Mouse (Mus musculus): ENCODE data around the gene Rd3l.
A peak's percentile ranks its signal among the peaks of the same experiment; 100 is the strongest.

Gene Rd3l

DNA sequence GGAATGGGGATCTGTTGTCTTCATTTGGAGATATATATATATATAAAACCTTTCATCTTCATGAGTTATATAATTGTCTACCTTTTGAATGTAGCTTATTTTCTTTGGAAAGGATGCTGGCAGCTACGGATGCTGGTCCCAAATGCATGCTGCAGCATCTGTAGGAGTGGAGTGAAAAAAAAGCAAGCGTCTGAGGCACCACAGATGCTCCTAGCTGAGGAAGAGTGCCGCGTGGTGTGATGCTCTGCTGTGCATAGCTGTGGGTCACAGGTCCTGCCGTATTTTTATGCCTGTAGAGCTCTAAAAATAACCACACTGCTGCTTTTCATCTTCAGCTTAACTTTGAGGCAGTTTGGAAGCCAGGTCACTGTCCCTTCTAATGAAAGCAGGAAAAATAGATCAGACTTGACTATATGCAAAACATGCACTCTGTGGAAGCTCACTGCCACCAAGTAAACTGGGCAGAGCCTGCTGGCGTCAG lies at the start of gene Rd3l:
Gene Rd3l, minus strand, starts transcription at position 431 of the 481 bp plus-strand sequence.
- DNase-seq (ENCODE audit: low read depth): no peak

DNA sequence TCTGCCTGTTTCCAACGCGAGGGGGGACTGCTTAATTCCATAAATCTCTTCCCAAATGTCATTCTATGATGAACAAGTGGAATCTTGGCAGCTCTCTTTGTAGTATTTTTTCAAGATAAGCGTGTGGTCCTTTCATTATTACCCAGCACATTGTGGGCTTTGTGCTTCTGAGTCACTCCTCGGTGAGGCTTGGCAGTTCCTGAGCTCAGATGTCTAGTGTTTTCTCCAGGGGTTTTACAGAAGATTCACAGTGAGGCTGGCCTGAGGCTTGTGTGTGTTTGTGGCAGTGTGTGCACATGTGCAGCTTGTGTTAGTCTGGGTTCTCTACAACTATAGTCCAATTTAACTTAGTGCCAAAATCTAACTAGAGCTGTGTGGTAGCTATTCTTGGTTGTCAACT lies 46.3 kb upstream of the Rd3l start:
- no peak for DNase-seq (ENCODE audit: low read depth)

DNA sequence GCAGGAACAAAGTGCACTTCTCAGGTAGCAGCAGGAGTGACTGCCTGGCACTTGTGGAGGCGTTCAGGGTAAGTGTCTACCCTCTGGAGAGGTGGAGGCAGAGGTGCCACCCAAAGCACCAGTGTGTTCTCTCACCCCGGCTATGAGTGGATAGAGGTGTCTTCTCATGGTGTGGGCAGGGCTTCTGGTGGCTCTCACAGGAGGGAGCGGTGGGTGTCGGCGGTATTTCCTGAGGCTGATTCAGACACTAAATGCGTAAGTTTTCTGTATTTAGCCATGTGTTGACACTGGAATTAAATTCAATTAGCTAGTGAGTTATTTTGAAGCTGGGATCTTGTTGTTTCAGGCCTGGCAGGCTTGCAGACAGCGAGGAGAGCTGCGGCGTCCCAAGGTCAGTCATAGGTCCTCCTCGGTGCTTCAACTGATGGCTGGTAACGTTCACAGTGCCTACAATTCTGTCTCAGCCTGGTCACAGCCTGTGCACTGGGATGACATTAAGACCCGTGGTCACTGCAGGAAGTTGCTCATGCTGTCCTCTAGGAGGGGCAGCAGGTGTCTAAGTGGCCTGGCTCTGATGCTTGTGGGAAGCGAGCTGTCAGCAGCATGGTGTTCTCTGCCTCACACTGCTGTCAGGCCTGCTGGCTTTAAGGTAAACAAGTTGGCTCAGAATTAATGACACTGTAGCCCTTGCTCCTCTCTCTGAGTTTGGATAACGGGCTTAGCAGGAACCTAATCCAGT lies 45.0 kb upstream of the Rd3l start:
- DNase-seq (ENCODE audit: low read depth): no peak

DNA sequence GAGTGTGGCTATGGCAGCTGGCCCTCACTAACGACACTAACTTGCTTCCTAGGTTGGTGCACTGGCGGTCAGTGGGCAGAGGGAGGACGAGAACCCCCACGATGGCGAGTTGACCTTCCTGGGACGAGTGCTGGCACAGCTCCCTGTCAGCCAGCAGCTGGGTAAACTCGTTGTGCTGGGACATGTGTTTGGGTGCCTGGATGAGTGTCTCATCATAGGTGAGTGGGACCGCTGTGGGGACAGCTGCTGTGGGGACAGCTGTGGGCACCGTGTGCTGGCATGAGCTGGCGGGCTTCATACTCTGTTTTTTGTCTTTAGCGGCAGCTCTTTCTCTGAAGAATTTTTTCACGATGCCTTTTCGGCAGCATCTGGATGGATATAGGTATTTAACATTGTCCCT lies 44.3 kb upstream of the Rd3l start:
- no peak for DNase-seq (ENCODE audit: low read depth)

DNA sequence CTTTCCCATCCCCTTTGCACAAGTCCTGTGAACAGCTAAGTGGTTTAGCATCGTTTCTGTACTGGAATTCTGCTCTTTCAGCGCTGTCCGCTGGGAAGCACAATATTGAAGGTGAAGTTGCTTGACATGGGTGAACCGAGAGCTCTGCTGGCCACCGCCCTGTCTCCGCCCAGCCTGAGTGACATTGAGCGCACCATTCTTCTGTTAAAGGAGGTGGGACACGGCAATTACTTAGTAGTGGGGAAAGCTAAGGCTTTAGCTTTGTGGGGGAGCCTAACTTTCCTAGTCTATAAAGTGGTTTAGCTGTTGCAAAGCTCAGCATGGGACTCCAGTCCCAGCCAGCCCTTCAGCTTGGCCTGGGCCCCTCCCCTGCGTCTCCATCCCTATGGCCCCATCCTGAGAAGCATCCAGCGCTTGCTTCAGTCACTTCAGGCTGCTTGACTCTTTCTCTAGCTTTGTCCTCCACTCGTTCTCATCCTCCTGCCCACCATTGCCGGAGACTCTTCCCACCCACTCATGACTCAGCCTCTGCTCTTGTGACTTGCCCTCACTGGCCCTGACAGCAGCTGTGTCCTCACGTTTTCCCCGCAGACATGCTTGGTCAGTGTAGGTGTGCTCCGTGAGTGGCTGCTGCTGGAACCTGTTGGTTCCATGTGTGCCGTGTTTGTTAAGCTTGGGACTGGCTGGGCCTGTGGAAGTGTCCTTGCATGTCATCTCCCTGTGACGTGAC lies 43.6 kb upstream of the Rd3l start:
- no peak for DNase-seq (ENCODE audit: low read depth)

DNA sequence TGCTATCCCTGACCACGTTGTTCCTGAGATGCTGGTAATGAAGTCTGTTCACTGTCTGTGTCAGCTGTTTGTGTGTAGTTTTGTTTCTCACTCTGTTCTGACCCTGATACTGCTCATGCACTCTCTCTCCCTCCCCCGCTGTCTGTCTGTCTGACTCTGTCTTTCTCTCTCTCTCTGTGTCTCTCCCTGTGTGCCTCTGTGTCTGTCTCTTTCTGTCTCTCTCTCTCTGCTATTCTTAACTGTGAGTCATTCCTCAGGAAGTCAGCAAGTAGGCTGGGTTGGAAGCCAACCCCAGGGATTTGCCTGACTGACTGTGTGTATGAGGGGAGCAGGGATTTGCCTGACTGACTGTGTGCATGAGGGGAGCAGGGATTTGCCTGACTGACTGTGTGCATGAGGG lies 42.2 kb upstream of the Rd3l start:
- no peak for DNase-seq (ENCODE audit: low read depth)

DNA sequence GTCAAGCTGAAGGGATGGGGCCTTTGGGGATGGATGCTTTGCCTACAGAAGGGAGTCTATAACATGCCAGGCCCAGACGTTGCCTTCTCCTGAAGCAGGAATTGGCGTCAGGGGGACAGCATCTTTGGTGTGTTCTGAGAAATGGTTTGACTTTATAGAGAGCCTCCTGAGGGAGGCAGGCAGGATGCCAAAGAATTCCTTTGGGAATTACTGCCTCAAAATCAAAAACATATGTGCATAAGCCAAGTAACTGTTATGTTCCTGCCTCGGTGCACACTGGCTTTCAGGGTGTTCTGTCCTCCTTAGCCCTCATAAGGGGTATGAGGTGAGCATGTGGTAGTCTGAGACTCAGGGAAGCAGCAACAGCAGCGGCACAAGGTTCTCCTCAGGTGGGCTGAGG lies 35.2 kb upstream of the Rd3l start:
- DNase-seq (ENCODE audit: low read depth): no peak

DNA sequence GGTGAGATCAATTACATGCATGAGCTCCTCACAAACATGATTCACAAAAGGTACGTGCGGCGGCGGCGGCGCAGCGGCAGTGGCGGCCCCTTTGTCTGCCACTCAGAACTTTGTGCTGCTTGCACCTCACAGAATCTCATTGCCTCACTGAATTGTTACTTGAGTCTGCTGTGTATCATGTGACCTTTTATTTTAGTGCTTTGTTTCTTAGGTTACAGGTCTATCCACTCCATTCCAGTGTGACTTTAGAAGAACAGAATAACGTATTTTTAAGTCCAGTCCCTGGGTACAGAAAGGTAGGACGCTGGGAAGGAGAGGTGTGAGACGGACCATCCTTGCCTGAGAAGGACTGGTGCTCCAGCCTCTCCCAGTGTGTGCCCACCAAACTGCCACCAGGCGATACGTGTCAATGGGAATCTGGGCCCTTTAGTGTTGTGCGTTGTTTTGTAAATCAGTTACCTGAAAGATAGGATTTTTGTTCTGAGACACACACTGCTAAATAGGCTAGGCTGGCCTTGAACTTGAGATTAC lies 32.2 kb upstream of the Rd3l start:
- DNase-seq (ENCODE audit: low read depth): no peak

DNA sequence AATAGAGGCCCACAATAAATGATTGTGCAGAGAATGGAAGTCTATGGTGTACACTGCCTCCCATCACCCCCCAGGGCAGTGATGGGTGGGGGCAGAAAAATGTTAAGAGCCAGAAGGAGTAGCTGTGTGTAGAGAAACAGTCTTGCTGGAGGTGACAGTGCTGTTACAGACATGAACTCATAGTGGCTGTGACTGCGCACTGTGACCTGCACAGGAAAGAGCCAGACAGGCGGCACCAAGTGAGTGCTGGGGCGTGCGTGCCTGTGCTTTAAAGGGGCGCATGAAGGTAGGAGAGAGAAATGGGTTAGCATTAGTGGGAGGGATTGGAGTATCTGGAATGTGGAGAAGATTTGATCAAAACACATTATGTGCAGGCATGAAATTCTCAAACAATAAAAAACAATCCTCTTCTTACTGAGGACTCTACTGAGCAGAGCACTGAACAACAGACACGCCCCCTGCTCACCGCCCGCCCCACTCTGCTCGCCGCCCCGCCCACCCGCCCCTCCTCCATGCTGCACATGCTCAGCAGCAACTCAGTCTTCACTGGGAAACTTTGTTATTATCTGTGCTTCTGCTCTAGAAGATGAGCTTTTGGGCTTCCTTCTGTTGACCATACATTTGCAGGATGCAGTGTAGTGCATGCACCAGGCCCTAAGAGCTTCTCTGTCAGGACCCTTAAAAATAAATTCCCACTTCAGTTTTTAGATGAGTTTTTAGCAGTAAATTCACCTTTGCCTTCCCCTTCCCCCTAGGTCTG lies 31.6 kb upstream of the Rd3l start:
- no peak for DNase-seq (ENCODE audit: low read depth)

DNA sequence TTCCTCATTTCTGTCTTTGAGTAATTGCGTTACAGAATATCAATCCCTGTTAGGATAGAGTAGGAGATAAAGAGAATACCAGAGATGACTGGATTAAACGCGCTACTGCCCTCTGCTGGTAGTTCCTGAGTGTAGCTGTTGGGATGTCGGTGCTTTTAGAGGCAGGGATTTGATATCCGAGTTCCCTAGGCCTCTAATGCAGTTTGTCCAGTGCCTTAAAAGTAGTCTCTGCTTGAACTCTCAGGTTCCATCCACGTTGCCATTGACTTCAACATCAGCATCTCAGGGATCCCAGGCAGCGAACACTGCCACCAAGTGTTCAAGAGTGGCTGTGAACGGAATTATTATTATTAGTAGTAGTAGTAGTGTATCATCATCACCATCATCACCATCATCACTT lies 20.1 kb upstream of the Rd3l start:
- peak; percentile 57 for DNase-seq (ENCODE audit: low read depth)

DNA sequence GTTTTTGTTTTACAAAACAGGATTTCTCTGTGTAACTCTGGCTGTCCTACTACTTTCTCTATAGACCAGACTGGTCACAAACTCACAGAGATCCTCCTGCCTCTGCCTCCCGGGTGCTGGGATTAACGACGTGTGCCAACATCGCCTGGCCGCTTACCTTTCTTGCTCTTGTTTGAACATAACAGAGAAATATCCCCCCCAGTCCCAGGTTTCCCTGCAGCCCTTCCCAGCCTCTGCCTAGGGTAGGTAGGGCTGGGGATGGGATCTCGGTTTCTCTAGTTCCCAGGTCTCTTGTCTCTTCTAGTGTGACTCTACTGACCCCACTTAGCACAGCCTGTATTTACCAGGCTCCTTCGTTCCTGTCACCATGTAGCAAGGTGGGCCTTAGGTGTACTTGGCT lies 18.6 kb upstream of the Rd3l start:
- DNase-seq (ENCODE audit: low read depth): no peak

DNA sequence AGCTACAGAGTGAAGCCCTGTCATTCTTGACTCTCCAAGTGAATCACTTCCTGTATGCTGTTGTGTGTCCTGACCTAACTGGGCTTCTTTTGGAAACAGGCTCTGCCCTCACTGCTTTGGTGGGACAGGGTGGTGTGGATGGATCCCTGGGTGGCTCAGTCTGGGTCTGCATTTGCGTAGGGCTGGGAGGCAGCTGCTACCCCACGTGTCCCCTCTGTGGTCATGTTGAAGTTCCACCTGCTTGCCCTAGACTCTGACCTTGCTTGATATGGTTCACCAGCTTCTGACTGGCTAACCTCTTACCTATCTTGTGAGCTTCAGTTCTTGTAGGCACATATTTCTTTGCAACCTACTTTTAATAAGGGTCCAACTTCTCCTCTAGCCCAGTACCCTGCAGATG lies 14.0 kb upstream of the Rd3l start:
- DNase-seq (ENCODE audit: low read depth): no peak

DNA sequence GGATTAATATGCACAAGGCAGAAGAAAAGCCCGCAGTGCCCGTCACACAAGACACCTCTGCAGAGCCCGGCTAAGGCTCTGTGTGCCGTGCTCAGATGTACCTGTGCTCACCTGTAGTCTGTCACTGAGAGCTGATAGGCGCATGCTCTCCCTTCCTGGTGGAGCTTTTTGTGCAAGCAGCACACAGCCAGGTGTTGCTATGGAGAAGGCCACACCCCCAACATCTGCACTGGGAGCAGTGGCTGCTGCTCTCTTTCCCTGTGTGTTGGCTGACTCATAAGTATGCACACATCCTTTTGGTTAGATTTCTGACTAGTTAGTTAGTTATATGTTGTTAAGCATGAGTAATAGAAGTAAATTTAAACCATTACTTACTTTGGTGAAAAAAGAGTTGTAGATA lies 11.5 kb upstream of the Rd3l start:
- DNase-seq (ENCODE audit: low read depth): peak; percentile 24

DNA sequence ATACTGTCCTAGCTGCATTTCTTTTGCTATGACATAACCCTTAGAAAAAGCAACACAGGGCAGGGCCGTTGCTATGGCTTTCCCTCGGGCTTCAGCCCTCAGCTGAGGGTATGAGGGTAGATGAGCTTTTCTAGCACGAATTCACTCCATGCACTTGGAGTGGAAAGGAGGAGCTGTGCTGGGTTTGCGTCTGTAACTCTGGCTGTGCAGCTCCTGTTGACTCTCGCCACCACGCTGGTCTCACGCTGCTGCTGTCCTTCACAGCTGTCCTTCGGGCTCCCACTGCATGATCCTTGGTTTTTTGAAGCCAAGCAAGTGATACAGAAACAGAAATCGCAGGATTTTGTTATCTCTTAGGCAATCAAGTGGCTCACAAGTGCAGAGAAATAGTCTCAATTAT lies 5.6 kb upstream of the Rd3l start:
- DNase-seq (ENCODE audit: low read depth): no peak

DNA sequence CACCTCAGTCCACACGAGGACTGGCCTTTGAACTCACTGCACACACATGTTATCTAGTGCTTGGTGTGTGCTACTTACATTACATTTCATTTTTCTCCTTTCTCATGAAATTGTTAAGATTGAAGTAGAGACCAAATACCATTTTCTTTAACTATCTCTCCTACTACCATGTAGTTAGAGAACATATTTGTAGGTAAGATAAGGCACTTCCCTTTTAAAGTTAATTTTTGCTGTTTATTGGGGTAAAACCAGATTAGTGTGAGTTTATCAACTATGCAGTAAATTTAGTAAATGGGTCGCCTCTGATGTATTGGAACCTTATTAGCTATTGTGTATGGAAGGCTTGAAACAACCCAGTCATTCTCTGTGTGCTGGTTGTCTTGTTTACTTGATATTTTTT lies 2.0 kb upstream of the Rd3l start:
- no peak for DNase-seq (ENCODE audit: low read depth)

DNA sequence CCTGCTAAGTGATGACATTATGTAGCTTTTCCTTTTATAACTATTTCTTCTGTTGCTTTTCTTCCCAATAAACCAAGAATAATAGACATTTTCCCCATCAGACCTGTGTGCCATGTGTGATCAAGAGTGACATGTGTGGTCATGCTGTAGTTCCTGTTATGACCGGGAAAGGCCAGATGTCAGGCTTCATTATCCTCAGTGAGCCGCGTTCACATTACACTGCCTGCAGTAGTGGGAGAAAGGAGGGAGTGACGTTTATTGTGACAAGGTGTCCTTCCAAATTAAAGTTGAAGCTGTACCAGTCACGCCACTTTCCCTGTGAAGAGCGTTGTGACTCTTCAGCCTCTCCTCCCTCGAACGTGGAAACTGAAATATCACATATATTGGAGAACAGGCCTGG lies 714 bp upstream of the Rd3l start:
- DNase-seq (ENCODE audit: low read depth): no peak

DNA sequence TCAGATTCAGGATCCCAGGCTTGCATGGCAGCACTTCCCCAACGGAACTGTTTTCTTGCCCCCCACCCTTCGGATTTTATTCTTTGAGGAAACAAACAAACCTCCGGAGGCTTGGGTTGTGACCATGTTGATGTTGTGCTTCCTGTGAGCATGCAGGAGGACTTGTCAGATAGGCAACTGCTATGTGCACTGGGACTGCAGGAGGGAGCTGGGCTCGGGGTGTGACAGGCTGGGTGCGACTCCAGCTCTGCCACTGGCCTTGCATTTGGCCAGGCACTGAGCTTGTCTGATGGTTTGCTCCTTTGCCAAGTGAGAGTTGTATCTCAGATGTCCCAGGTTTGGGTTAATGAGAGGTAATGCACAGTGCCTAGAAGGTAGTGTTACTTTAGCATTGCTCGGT lies 2.8 kb downstream of the Rd3l start:
- no peak for DNase-seq (ENCODE audit: low read depth)

DNA sequence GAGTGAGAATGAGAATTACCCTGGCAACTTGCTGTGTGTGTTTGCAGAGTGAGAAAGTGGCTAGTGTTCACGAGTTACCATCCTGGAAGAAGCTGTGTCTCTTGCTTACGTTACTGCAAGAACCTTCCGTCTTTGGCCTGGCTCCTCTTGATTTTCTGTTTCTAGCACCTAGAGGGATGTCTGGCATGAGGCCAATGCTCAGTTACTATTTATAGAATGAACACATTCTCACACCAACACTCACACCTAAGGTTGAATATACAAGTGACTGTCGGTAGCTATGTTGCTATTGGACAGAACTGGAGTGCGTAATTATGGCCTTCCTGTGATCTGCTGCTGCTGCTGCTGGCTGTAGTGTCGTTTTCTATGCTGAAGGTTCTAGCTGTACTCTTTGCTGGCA lies 4.0 kb downstream of the Rd3l start:
- no peak for DNase-seq (ENCODE audit: low read depth)

DNA sequence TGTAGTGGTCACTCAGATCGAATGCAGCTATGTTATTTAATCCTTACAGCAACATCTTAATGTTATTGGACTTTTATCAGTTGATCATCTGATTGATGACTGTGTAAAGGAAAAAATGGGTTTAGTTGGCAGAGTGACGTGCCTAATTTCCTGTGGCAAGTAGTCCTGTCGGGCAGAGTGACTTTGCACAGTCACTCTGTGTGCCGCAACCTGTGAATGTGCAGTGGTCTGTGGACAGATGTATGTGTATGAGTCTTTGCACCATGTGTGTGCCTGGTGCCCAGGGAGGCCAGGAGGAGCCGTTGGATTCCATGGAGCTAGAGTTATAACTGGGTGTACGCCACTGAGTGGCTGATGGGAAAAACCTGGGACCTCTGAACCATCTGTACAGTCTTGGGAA lies 6.5 kb downstream of the Rd3l start:
- DNase-seq (ENCODE audit: low read depth): peak; percentile 67

DNA sequence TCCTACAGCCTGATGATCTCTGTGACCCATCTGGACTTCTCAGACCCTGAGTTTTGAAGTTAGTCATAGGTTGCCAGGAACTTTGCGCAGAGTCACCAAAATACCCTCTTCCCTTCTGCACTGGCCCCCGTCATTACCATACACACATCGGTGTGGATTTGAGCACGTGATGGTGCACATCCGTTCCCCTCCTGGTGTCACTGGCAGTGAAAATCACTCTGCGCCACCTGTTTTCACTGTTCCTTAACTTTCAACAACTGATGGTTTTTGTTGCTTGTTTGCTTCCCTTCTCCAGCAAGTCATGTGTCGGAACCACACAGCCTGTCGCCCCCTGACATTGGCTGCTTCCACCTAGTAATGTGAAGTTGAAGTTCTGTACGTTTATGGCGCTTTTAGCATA lies 8.6 kb downstream of the Rd3l start:
- DNase-seq (ENCODE audit: low read depth): no peak

DNA sequence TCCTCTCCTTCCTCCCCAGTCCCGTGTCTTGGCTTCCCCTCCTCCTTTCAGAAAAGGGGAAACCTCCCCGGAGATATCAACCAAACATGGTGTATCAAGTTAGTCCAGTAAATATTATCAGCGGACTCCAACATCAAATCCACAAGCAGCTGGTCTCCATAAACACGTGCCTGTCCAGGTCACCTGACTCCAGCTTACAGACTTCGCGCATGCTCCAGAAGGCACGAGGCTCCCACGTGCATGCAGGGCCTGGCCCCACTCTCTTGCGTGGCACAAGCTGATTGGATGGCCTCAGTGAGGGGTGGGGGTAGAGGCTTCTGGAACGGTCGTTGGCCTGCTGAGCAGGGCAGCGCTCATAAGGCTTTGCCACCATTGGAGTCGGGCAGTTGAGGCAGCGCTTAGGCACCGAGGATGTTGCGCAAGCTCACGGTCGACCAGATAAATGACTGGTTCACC lies 9.9 kb downstream of the Rd3l start, which contains the start of gene Tdrd9:
Gene Tdrd9, plus strand, starts transcription at position 329 of the 456 bp plus-strand sequence.
- peak; percentile 11 for DNase-seq (ENCODE audit: low read depth)

DNA sequence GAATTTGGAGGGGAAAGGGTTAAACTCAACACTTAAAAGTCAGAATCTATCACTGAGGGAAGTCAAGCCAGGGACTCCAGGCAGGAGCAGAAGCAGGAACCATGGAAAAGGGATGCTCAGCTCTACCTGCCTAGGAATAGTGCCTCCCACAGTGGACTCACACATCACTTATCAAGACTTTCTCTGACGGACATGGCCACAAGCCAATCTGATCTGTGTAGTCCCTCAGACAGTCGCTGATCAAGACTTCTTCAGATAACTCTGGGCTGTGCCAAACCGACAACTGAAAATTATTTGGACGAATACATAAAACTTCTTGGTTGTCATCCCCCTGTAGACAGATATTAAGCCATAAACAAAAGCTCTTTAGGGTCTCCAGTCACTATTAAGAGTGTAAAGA lies 11.0 kb downstream of the Rd3l start:
- DNase-seq (ENCODE audit: low read depth): no peak

Measured in 416B (cell line).